Mouse (Mus musculus): ENCODE results near the gene Plcb4.

Gene Plcb4

GRCm38 (mm10) chr2:136002118-136002517 is 343.3 kb downstream of the Plcb4 start:
- no peak for DNase-seq (ENCODE audit: low read depth, low spot score)

GRCm38 (mm10) chr2:136003836-136004235 is 345.0 kb downstream of the Plcb4 start:
- no peak for DNase-seq (ENCODE audit: low read depth, low spot score)

GRCm38 (mm10) chr2:136006280-136006679 is 347.5 kb downstream of the Plcb4 start:
- DNase-seq (ENCODE audit: low read depth, low spot score) = no peak

GRCm38 (mm10) chr2:136012759-136013158 is 353.9 kb downstream of the Plcb4 start:
- DNase-seq (ENCODE audit: low read depth, low spot score) = no peak

GRCm38 (mm10) chr2:136048464-136048863 is 389.7 kb downstream of the Plcb4 start:
- no peak for DNase-seq (ENCODE audit: low read depth, low spot score)

GRCm38 (mm10) chr2:136050793-136051615 is 392.2 kb downstream of the Plcb4 start:
- no peak for DNase-seq (ENCODE audit: low read depth, low spot score)

GRCm38 (mm10) chr2:136051688-136052289 is 393.0 kb downstream of the Plcb4 start, which contains the start of gene Lamp5:
TSS of gene Lamp5 (plus strand) at chr2:136052239.
- no peak for DNase-seq (ENCODE audit: low read depth, low spot score)

GRCm38 (mm10) chr2:136057861-136058331 is 399.1 kb downstream of the Plcb4 start:
- DNase-seq (ENCODE audit: low read depth, low spot score) = no peak

- no peak for DNase-seq (ENCODE audit: low read depth, low spot score)
Observed at GRCm38 (mm10) chr2:136058398-136058797, 399.6 kb downstream of the Plcb4 start.

- no peak for DNase-seq (ENCODE audit: low read depth, low spot score)
Observed at GRCm38 (mm10) chr2:136059029-136059669, 400.3 kb downstream of the Plcb4 start.

Measured in skeletal muscle tissue, adult 2 months (tissue).